Mouse (Mus musculus): ENCODE data around the gene Nedd4.
A peak's percentile ranks its signal among the peaks of the same experiment; 100 is the strongest.
"Not testable (repeated sequence)": the region's sequence is repeated elsewhere in the genome, so short reads cannot be mapped to it uniquely, and the experiment has no call there.

Gene Nedd4

DNA sequence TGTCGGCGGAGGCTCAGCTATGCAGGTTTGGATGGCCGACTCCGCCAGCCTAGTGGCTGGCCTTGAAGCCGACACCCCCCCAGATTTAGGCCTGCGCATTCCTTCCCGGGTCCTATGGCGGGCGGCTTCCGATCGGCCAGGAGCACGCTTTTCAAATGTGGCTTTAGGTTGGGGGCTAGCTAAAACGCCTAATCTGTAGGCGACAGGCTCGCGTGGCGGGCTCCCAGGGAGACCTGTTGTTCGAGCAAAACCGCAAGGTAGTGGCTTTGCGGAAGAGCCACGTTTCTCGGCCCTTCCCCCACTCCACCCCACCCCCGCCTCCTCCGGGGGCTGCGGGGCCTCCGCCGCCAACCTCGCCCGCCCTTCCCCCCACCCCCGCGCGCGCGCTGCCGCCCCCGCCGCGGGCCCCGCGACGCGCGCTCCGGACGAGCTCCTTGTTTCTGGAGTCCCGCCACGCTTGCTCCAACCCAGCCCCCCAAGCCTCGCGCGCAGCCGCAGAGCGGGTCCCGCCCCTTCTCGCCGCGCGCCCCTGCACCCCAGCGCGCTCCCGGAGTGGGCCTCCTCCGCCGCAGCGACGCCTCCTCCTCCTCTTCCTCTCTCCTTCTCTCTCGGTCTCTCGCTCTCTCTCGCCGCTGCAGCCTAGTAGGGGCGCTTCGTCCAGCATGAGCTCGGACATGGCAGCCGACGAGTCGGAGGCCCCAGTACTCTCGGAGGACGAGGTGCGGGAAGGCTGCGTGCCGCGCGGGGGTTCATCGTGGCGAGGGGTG is at the start of gene Nedd4:
Gene Nedd4, plus strand, starts transcription at position 452 of the 767 bp plus-strand sequence.
- peak; percentile 97 for DNase-seq

DNA sequence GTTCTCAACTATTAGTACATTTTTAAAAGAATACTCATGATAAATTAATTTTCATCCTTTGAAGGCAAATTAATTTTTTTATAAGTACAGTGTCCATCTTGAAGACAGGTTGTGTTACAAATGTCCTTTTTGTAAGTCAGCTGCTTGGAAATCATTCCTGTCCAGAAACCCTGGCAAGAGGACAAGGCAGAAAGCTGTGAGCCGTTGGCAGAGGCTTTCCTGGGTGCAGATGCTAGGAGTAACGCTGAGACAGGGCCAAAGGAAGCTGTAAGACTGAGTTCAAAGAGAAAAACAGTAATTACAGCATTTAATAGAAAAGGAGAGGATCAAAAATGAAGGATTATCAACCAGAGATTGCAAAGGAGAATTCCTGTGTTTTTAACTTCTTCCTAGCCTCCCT is 48.3 kb upstream of the Nedd4 start:
- DNase-seq: no peak

DNA sequence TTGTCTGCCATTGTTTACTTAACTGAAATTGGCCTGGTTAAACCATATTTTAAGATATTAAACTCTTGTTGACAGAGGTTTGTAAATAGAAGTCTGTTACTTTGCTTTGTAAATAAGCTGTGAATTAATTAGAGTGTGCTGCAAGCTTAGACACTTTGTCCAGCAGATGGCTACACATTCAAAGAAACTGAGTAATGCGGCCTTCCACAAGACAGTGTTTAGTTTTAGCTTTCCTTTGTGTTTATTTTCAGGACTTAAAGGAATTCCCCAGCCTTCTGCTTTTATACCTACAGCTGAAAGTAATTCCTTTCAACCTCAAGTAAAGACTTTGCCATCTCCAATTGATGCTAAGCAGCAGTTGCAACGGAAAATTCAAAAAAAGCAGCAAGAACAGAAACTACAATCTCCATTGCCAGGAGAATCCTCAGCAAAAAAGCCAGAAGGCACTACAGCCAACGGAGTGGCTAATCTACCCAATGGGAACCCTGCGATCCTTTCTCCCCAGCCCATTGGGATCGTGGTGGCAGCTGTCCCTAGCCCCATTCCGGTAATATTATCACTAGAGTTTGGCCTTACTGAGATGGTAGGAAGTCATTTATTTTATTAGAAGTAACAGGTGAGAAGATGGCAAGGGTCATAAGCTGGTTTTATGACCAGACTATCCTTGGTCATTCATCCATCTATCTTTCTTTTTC is 47.2 kb upstream of the Nedd4 start:
- peak; percentile 28 for DNase-seq

DNA sequence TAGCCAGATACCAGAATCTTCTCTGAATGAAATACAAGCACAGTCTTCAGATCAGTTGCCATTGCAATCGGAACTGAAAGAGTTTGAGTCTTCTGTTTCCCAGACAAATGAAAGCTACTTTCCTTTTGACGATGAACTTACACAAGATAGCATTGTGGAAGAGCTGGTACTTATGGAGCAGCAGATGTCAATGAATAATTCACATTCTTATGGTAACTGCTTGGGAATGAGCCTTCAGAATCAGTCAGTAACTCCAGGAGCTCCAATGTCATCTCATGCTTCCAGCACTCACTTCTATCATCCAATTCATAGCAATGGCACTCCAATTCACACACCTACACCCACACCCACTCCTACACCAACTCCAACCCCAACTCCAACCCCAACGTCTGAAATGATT is 44.1 kb upstream of the Nedd4 start:
- DNase-seq: no peak

DNA sequence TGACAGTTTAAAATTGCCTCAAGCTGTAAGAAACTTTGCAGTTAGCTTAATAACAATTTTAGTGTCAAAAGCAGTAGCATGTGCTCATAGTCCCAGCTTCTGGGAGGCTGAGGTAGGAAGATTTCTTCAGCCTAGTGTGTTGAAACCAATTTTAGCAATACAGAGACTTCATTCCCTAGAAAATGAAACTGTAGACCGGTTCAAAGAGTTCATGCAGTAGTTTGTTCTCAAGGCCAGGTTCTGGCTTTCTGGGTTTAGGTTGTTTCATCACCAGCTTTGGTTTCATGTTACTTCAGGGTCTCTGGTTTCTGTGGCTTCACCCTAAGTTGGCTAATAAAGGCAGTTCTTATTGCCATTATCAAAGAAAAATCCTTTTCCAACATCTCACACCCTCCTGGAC is 38.5 kb upstream of the Nedd4 start:
- DNase-seq: no peak

DNA sequence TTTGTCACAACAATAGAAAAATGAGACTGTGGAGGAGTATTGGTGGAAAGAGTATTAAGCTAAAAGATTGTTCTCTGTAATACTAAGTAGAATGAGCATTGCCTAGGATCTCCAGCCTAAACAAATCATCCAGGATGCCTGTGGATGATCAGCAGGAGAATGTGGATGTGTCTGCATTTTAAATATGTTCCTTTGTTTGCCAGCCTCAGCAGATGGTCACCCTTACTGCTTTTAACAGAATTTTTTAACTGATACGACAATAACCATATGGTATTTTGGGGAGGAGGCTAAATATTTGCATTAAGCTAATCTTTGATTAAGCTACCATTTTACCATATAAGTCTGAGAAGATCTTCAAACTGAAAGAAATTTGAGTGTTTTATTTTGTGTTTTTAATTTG is 34.5 kb upstream of the Nedd4 start:
- no peak for DNase-seq

DNA sequence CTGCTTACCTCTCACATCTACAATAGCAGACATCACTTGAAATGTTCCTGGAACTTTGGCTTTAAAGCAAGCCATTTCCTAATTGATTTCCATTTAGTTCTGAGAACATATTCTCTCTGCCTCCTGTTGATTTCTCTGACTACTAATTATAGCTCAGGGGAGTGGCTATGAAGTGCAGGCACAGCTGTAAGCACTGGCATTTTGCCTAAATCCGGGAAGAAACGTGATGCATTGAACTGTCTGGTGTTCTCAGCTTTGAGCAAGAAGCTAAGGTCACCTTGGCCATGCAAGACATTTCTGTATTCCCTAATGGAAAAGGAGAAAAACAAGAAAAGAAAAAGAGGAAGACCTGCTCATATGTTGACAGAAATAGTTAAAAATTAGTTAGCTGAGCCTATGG is 33.6 kb upstream of the Nedd4 start:
- DNase-seq: no peak

DNA sequence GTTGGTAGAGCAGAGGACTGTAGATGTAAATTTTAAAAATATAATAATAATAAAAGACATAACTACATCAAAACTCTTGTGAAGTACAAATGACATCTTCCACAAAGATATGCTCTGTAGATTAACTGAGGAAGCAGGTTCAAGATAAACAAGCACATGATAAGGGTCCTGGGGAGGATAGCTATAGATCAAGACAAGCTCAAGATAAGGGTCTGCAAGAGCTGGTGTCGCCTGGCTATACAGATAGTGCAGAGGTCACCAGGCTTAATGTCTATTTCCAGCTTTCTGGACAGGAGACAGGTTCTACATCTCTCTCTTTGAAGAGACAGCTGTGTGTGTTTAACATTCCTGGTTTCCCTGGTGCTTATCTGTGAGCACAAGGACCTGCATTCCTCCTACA is 29.9 kb upstream of the Nedd4 start:
- no peak for DNase-seq

DNA sequence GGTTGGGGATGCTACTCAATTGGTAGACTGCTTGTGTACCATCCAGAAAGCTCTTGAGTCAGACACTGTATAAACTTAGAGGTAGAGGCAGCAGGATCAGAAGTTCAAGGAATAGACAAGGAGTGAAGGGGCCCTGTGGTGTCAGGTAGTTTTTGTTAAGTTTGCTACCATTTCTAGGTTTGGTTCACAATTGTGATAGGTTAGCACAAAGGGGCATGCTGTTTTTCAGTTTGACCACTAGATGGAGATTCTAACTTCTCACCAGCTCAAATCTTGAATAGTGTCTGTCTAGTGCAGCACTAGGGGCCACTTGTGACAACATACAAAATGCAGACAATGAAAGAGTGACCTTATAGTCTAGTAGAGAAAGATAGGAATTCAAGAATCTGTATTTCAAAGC is 27.0 kb upstream of the Nedd4 start:
- peak; percentile 76 for DNase-seq

DNA sequence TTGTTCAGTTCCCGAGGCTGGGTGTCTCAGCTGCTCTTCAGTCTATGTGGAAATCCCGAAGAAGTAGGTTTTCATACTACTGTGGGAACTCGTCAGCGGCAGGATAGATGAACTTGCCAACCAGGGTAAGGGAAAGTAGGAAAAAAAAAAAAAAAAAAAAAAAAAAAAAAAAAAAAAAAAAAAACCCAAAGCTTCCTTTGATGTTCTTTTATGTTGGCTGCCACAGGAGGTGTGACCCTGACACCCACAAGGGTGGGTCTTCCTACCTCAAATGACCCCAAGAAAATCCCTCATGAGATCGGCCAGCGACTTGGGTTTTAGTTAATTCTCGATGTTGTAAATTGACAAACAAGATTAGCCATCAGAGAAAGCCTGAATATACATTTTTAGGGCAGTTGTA is 25.6 kb upstream of the Nedd4 start:
- no peak for DNase-seq

DNA sequence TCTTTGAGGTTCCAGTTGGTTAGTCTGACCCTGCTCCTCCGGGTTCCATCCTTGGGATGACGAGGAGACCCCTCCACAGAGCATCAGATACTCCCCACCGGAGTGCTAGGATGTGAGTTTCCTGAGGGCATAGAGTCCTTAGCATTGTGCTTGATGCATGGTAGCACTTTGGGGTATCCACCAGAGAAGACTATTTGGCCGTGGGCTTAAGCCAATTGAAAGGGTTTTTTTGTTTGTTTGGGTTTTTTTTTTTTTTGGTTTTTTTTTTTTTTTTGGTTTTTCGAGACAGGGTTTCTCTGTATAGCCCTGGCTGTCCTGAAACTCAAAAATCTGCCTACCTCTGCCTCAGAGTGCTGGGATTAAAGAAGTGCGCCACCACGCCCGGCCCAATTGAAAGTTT is 24.9 kb upstream of the Nedd4 start:
- DNase-seq: no peak

DNA sequence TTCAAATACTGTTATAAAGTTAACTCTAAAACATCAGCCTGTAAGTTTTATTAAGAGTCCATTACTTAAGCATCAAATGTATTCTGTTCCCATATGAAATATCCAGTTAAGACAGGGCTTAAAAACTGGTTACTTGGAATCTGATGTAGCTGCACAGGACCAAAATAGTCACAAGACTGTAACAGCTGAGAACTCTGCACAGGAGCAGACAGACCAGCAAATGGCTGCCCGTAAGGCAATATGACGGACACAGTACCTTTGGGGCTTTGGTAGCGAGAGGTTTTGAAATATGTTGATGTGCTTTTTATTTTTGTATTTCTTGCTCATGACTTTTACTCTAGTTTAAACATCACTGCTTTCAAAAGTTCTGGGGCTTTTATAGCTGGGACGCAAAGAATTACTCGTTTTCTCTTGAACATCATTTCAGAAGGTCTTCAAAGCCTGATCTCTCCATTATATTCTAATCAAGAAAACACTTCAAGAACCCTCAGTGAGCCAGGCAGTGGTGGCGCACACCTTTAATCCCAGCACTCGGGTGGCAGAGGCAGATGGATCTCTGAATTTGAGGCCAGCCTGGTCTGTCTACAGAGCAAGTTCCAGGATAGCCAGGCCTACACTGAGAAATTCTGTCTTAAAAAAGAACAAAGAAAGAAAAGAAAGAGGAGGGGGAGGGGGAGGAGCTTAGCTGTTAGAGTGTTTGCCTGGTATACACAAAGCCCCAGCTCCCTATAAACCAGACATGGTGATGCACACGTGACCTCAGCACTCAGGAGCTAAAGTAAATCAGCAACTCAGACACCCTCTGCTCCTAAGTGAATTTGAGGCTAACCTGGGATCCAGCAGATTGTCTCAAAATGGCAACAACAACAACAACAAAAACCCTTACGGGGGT is 22.9 kb upstream of the Nedd4 start:
- DNase-seq: peak; percentile 88

DNA sequence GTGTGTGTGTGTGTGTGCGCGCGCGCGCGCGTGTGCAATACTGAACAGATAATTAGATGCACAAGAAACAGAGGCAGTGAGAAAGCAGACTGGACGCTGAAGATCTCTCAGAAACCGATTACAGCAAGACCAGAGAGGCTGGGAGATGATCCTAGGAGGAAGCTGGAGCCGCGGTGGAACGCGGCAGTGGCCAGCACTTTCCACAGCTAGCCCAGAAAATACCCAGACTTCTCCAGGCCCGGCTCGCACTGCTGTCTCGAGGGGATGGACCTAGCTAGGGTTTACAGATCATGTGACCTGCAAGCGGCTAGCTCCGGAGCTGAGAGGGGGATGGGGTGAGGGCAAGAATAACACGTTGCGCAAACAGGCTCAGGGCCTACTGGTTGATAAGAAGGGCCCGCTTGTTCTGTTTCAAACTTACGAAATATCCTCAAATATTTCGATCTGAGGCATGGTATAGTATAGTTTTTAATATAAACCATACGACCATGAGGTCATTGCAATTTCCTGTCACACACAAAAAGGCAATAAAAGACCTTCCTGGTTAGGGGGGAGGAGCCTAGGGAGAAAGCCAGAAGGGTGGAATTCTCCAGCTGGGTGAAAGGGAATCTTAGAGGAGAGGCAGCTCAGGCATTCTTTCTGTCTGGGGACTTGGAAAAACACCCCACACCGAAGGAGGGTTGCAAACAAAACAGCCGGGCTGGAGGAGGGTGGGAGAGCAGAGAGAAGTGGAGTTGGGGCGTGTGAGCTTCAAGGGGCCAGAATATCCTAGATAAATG is 22.1 kb upstream of the Nedd4 start:
- DNase-seq: peak; percentile 95

DNA sequence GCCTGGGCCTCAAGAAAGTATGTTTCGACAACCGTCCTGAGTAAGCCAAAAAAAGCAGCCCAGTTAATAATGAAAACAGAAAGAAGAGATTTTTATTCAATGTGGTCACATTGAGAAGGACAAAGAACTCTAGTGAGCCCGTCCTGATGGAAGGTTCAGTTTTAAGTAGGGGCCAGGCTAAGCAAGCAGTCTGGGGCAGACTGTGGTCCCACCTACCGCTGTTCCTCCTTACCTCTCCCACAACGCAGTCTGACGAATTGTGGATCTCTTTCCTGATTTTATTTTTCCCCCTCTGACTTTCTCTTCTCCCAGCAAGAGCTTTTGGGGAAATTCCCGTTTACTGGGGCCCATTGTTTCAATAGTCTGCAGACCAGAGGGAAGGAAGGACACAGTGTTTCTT is 21.5 kb upstream of the Nedd4 start:
- DNase-seq: no peak

DNA sequence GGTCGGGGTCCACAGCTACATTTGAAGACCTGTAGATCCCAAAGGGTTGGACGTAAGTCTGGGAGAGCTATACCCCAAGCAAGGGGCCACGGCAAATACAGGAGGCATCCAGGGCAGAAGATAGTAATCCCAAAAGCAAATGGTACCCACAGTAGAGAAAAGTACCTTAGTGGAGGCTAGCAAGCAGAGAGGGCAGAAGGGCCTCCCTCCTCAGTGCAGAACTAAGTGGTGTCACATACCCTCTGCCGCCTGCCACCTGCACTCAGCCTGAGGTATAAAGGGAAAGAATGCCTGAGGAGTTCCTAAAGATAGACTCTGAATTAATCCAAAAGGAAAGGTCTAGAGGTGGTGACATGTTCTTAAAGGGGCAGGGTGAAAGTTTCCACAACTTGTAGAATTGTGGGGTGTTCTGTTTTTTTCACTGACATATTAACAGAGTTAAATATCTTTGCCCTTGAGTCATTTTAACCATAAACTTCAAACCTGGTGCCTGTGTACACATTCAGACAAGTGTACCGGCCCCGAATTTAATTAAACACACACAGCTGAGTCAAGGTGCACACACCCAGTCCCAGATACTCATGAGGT is 21.0 kb upstream of the Nedd4 start:
- DNase-seq: no peak

DNA sequence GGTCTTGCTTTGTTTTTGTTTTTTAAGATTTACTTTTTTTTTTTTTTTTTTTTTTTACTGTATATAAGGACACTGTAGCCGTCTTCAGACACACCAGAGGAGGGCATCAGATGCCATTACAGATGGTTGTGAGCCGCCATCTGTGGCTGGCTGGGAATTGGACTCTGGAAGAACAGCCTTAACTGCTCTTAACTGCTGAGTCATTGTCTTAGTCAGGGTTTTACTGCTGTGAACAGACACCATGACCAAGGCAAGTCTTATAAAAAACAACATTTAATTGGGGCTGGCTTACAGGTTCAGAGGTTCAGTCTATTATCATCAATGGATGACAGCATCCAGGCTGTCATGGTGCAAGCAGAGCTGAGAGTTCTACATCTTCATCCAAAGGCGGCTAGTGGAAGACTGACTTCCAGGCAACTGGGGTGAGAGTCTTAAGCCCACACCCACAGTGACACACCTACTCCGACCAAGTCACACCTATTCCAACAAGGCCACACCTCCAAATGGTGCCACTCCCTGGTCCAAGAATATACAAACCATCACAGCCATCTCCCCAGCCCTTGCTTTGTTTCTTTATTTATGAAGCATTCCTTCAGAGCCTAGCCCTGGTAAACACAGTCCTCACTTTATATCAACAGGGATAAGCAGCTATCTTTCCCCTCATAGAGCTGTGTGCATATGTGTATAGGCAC is 19.2 kb upstream of the Nedd4 start:
- DNase-seq: not testable (repeated sequence)

DNA sequence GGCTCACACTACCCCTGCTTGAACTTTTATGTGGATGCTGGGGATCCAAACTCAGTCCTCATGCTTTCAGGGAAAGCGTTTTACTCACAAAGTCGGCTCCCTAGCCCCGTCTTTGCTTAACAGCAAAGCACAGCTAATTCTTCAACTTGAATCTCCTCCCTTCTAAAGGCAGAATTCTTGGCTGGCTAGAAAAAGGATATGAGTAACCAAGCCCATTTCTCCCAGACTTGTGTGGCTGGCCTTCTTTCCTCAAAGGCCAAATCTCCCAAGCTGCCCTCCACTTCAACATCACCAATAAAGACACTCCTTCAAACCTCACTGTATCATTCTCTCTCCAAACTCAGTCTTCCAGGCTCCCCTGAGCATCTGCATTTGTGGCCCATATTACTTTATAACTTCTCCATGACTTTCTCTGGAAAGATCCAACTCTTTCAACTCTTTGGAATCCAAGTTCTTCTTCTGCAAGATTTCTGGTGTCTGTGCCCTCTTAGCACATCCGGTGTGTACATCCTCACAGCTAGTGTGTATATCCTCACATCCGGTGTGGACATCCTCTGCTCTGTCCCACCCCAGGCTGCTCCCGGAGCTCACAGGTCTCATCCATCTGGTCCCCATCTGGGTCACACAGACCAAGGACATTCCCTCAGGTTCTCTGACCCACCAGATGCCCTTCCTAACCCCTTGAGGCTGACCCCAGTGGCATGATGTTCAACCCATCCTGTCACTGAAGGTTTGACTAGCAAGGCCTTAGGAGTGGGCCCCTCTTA is 18.3 kb upstream of the Nedd4 start:
- no peak for DNase-seq

DNA sequence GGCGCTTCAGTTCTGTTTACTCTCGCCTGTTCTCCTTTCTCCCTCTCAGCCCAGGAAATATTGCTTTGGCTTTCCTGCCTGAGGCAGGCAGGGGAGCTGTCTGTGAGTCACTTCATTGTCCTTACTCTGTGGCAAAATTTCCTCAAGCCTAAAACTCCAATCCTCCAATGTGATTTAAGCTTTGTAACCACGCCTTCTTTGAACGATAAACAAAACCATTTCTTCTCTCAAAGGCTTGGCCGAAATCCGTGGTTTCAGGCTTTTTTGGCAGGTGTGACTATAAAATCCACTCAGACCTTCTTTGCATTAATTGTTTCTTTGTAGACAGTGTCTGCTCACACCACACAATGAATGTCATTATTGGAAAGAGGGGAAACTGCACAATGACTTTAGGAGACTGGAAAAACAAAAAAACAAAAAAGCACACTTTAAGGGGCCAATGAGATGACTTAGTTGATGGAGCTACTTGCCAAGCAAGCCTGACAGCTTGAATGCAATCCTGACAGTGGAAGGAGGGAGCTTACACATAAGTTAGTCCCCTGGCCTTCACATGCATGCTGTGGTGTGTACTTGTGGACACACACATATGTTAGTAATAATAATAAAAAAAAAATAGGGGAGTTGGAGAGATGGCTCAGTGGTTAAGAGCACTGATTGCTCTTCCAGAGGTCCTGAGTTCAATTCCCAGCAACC is 17.6 kb upstream of the Nedd4 start:
- DNase-seq: no peak

DNA sequence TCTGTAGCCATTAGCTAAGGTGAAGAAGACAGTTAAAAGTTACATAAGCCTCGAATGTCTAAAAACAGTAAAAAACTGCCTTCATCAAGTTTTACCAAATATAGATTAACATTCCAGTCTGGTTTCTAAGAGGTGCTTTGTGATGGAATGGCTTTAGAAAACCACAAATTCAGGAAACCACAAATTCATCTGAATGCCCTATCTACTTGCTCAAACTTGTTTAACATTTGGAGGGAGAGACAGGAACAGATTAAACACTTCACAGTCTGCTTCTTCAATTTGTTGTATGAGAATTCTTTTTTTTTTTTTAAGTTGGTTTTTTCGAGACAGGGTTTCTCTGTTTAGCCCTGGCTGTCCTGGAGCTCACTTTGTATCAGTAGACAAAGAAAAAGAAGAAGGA is 12.4 kb upstream of the Nedd4 start:
- no peak for DNase-seq

DNA sequence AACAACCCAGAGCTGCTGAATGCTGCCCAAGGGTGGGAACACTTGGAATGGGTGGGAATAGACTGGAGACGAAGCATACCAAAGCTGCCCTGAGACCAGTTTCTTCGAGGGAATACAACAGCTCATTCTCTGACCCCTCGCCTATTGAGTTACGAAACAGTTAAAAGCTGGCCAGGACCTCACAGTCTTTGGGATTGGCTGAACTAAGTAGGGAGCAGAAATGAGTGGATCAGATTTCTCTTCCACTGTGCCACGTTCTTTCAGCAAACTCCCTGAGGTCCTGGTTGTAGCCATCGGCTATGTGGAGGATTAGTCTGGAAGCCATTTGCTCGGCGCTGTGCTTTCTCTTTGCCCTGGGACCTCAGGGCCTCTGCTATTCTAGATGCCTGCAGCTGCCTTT is 9.2 kb upstream of the Nedd4 start:
- peak; percentile 83 for DNase-seq

Data from embryo, embryonic 11 days (tissue).